Mouse (Mus musculus) hindbrain, embryonic 15.5 days (tissue): Measurements from ENCODE around the gene Pole3. TPM values are rescaled to one million over a fixed set of nuclear protein-coding genes. Genes with fewer than 3 reads are reported as not detected.

Experiments used
- ATAC-seq: fragments of 200-750 bp; cut with Nextera tagmentation; 2 replicates; pipeline ENCODE4 v1.8.0; 2017; ENCODE audit warnings: low read depth, moderate number of reproducible peaks, moderate TSS enrichment; ENCODE audit not compliant: low FRiP score
- H3K27ac ChIP-seq: fragments of 300-500 bp; sonication (generic); replicated peaks from 2 replicates; pipeline ENCODE4 v1.5.1; 2015; ENCODE audit warnings: mild to moderate bottlenecking, inconsistent platforms
- H3K27me3 ChIP-seq: fragments of 300-500 bp; sonication (generic); 2 replicates; pipeline ENCODE4 v1.6.1; 2015; ENCODE audit warnings: control low read depth, inconsistent platforms
- H3K36me3 ChIP-seq: fragments of 300-500 bp; sonication (generic); 2 replicates; pipeline ENCODE4 v1.6.1; 2015; ENCODE audit warnings: control low read depth, inconsistent platforms
- H3K4me1 ChIP-seq: fragments of 300-500 bp; sonication (generic); replicated peaks from 2 replicates; pipeline ENCODE4 v1.6.1; 2015; ENCODE audit warnings: control low read depth, inconsistent platforms
- H3K4me2 ChIP-seq: fragments of 300-500 bp; sonication (generic); 2 replicates; pipeline ENCODE4 v1.6.1; 2015; ENCODE audit warnings: moderate library complexity, mild to moderate bottlenecking, inconsistent platforms
- H3K4me3 ChIP-seq: fragments of 300-500 bp; sonication (generic); 2 replicates; pipeline ENCODE4 v1.5.1; 2015; ENCODE audit warnings: mild to moderate bottlenecking, inconsistent platforms
- H3K9ac ChIP-seq: fragments of 300-500 bp; sonication (generic); 2 replicates; pipeline ENCODE4 v1.6.1; 2015; ENCODE audit warnings: inconsistent platforms
- H3K9me3 ChIP-seq: fragments of 300-500 bp; sonication (generic); 2 replicates; pipeline ENCODE4 v1.6.1; 2016; ENCODE audit warnings: control low read depth, inconsistent platforms
- WGBS: fragments of 180-500 bp; shearing (Covaris S2); methylation state at CpG from one replicate; pipeline ENCODE4 v1.1.7; 2015; 5-methylcytosine and 5-hydroxymethylcytosine counted together
- polyA plus RNA-seq: library from polyadenylated mRNA; unstranded; fragments of >200 nt; fragmentation: Nextera tagmentation; extraction: Ambion mirVana; gene quantifications from 2 replicates; pipeline ENCODE4 v1.2.1, GENCODE M21; 2015

Pole3 gene
- polyA plus RNA-seq, 1 experiment from 2014 or later: 65.3 TPM

DNA sequence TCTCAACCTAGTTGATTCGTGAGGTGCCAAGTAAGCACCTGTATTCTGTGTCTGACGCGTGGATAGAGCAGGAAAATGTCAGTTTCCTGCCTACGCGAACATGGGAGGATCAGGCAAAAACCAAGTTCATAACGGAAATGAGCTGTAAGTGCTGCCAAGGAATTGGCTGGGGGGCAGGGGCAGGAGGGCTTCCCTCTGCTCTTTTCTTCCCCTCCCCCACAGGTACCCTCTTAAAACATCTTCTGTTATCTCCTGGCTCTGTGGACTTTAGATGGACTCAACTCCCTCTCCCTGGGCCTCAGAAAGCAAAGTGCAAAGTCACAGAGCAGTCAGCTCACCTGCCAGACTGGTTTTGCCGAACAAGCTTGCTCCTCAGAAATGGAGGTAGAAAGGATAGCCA lies 21.9 kb downstream of the Pole3 start:
- H3K4me2 ChIP-seq: no peak overlapping the region
- no peak overlapping the region for H3K9ac ChIP-seq
- no peaks in the 10 kb centered on the region for H3K27me3 ChIP-seq
- ATAC-seq: no peak
- peaks cover 12% of the 10 kb centered on the region for H3K4me1 ChIP-seq
- peaks cover 15% of the 10 kb centered on the region for H3K36me3 ChIP-seq
- no peak overlapping the region for H3K27ac ChIP-seq
- WGBS: 78% methylated on average over 7 of the region's 7 CpGs
- H3K9me3 ChIP-seq: no peaks in the 10 kb centered on the region
- no peak overlapping the region for H3K4me3 ChIP-seq

DNA sequence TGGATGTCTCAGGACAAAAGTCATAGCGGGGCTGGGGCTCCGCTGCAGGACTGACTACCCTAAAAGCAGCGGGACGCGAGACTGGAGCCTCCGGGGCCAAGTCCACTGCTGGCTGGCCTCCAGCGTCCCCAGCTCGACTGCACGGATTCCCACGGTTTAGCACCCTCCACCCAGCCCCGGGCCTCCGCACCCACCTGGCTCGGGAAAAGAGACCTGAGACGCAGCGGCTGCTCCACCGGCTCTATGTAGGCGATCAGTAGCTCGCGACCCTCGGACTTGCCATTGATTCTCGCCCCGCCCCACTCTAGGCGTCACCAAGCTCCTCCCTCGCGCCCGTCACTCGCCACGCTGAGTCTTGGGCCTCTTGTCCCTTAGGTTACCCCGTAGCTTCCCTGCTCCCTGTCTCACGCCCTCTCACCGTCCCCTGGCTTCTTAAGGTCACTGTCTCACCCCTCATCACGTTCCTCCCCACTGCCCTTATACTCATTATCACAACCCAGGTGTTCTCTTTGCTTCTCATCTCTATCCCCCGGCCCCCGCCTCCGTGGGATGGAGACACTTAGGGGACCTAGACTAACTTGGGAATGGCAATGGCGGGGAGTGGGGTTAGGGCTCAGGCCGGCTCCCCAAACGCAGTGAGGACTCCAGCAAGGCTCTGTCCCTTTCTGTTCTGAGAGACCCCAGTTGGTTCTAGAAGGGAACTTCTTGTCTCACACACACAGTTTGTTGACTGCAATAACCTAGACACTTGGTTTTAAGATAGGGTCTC lies 22.7 kb downstream of the Pole3 start:
- WGBS: 1% methylated on average over 35 of the region's 38 CpGs
- peak; percentile 97 for ATAC-seq

DNA sequence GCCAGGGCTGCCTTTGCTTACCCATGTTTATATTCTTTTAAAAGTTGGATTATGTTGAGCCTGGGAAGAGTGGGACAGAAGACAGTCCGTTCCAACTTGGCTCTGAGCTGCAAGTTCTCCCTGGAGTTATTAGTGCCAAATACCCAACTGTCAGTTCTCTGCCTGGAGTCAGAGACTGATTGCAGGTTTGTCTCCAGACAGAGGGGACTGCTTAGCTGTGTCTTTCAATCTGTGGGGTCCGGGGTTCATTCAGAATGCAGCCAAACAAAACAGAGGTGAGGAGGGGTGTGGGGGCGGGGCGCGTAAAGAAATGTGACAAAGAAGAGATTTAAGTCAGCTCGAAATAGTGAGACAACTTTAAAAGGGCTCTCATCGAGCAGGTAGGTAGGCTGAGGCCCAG lies 23.3 kb downstream of the Pole3 start:
- ATAC-seq: no peak; the same call in 1 of the 2 replicates

More for the DNA sequence above, 22.7 kb downstream of the Pole3 start:
- Histone ChIP-seq H3K9me3 (no peaks in the 10 kb centered on the region), H3K36me3 (peaks cover 15% of the 10 kb centered on the region), H3K4me2 (peak overlapping the region; percentile 73), H3K9ac (peak overlapping the region; percentile 63), H3K27me3 (no peaks in the 10 kb centered on the region), H3K4me3 (peak overlapping the region; percentile 77), H3K4me1 (peaks cover 12% of the 10 kb centered on the region), H3K27ac (peak overlapping the region; percentile 76)

DNA sequence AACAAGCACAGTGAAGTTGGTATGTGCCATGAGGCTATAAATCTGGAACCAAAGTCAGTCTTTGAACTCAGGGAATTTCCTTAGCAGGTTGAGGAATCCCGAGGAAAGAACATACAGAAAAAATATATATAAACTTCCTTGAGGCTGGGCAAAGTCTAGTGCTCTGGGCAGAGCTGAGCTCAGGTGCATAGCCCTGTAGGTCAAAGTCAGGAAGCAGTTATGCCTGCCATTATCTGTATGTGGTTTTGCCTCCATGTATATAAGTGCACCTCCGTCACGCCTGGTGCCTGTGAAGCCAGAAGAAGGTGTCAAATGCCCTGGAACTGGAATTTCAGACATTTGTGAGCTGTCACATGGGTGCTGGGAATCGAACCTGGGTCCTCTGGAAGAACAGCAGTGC lies 24.1 kb downstream of the Pole3 start:
- H3K4me1 ChIP-seq: peaks cover 12% of the 10 kb centered on the region
- 88% methylated on average over 4 of the region's 4 CpGs for WGBS
- H3K4me3 ChIP-seq: no peak overlapping the region
- H3K27me3 ChIP-seq: no peaks in the 10 kb centered on the region
- H3K9ac ChIP-seq: no peak overlapping the region
- no peak overlapping the region for H3K27ac ChIP-seq
- H3K36me3 ChIP-seq: peaks cover 16% of the 10 kb centered on the region
- ATAC-seq: no peak
- peak overlapping the region; percentile 73 for H3K4me2 ChIP-seq
- no peaks in the 10 kb centered on the region for H3K9me3 ChIP-seq

More for the DNA sequence above, 23.3 kb downstream of the Pole3 start:
- H3K4me1 ChIP-seq: peaks cover 12% of the 10 kb centered on the region
- H3K9ac ChIP-seq: peak overlapping the region; percentile 63
- peak overlapping the region; percentile 76 for H3K27ac ChIP-seq
- H3K4me2 ChIP-seq: peak overlapping the region; percentile 73
- no peaks in the 10 kb centered on the region for H3K27me3 ChIP-seq
- H3K4me3 ChIP-seq: peak overlapping the region; percentile 77
- H3K9me3 ChIP-seq: no peaks in the 10 kb centered on the region
- peaks cover 16% of the 10 kb centered on the region for H3K36me3 ChIP-seq
- WGBS: under 1% methylated on average over 7 of the region's 7 CpGs

GRCm38 (mm10) chr4:62496815-62497214 lies 28.1 kb downstream of the Pole3 start:
- H3K36me3 ChIP-seq: peaks cover 16% of the 10 kb centered on the region
- no peaks in the 10 kb centered on the region for H3K27me3 ChIP-seq
- H3K9me3 ChIP-seq: no peaks in the 10 kb centered on the region
- H3K27ac ChIP-seq: no peak overlapping the region
- 70% methylated on average over 8 of the region's 8 CpGs for WGBS
- no peak overlapping the region for H3K4me2 ChIP-seq
- 0 out of 2 replicates have a peak, but pooled peaks have one; percentile 35 for ATAC-seq
- peaks cover 9% of the 10 kb centered on the region for H3K4me1 ChIP-seq
- no peak overlapping the region for H3K9ac ChIP-seq
- no peak overlapping the region for H3K4me3 ChIP-seq

GRCm38 (mm10) chr4:62495946-62496345 lies 28.9 kb downstream of the Pole3 start:
- H3K9ac ChIP-seq: no peak overlapping the region
- WGBS: 78% methylated on average over 8 of the region's 8 CpGs
- H3K4me2 ChIP-seq: no peak overlapping the region
- H3K4me3 ChIP-seq: no peak overlapping the region
- no peak overlapping the region for H3K27ac ChIP-seq
- no peaks in the 10 kb centered on the region for H3K9me3 ChIP-seq
- H3K36me3 ChIP-seq: peaks cover 16% of the 10 kb centered on the region
- ATAC-seq: no peak
- H3K4me1 ChIP-seq: peaks cover 2% of the 10 kb centered on the region
- no peaks in the 10 kb centered on the region for H3K27me3 ChIP-seq

DNA sequence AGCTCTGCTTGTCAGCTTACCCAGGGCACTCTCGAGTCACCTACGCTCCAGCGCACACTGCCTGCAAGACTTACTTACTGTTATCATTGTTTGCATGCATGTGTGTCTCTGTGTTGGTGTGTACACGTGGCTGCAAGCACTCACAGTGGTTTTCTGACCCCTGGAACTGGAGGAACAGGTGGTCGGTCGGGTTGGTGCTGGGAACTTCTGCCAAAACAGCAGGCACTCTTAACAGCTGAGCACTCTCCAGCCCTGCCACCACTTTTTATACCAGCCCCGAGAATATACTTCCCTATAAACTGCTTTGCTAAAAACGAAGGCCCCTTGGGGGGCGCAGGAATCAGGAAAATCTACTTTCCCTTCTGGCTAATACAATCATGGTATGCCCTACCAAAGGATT lies 30.6 kb downstream of the Pole3 start:
- H3K27ac ChIP-seq: no peak overlapping the region
- 67% methylated on average over 9 of the region's 9 CpGs for WGBS
- ATAC-seq: no peak
- H3K9ac ChIP-seq: no peak overlapping the region
- H3K4me3 ChIP-seq: no peak overlapping the region
- peaks cover 12% of the 10 kb centered on the region for H3K36me3 ChIP-seq
- H3K4me1 ChIP-seq: no peaks in the 10 kb centered on the region
- no peaks in the 10 kb centered on the region for H3K27me3 ChIP-seq
- no peaks in the 10 kb centered on the region for H3K9me3 ChIP-seq
- H3K4me2 ChIP-seq: no peak overlapping the region

GRCm38 (mm10) chr4:62492682-62493081 lies 32.2 kb downstream of the Pole3 start:
- no peak for ATAC-seq
- Histone ChIP-seq H3K9ac (no peak overlapping the region), H3K4me2 (no peak overlapping the region), H3K36me3 (0 out of 2 replicates have a peak, but pooled peaks cover 2% of the 10 kb centered on the region), H3K4me3 (no peak overlapping the region), H3K4me1 (no peaks in the 10 kb centered on the region), H3K27ac (no peak overlapping the region), H3K9me3 (no peaks in the 10 kb centered on the region), H3K27me3 (no peaks in the 10 kb centered on the region)
- 72% methylated on average over 2 of the region's 2 CpGs for WGBS

GRCm38 (mm10) chr4:62487914-62488313 lies 37.0 kb downstream of the Pole3 start:
- 74% methylated on average over 2 of the region's 2 CpGs for WGBS
- Histone ChIP-seq H3K4me1 (no peaks in the 10 kb centered on the region), H3K27ac (no peak overlapping the region), H3K9me3 (no peaks in the 10 kb centered on the region), H3K4me3 (no peak overlapping the region), H3K4me2 (no peak overlapping the region), H3K9ac (no peak overlapping the region), H3K27me3 (no peaks in the 10 kb centered on the region), H3K36me3 (no peaks in the 10 kb centered on the region)
- no peak for ATAC-seq

DNA sequence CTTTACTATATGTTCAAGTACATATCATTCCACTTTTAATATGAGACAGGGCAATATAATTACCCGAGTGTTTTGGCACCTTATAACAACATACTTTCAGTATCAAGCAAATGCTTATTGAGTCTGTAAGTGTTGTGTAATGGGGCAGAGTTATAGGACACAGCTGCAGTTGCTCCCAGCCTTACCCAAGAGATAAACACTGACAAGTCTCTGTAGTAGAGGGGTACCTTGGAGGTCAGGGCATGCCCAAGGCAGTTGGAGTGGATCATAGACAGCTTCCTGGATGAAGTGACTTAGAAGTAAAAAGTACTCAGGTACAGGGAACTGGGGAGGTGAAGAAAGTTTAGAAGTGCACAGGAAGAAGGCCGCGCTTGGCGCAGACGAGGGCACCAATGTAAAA lies 37.7 kb downstream of the Pole3 start:
- no peaks in the 10 kb centered on the region for H3K4me1 ChIP-seq
- WGBS: 92% methylated on average over 5 of the region's 5 CpGs
- no peaks in the 10 kb centered on the region for H3K36me3 ChIP-seq
- H3K9me3 ChIP-seq: no peaks in the 10 kb centered on the region
- no peaks in the 10 kb centered on the region for H3K27me3 ChIP-seq
- H3K9ac ChIP-seq: no peak overlapping the region
- ATAC-seq: no peak
- no peak overlapping the region for H3K4me3 ChIP-seq
- H3K4me2 ChIP-seq: no peak overlapping the region
- H3K27ac ChIP-seq: no peak overlapping the region

DNA sequence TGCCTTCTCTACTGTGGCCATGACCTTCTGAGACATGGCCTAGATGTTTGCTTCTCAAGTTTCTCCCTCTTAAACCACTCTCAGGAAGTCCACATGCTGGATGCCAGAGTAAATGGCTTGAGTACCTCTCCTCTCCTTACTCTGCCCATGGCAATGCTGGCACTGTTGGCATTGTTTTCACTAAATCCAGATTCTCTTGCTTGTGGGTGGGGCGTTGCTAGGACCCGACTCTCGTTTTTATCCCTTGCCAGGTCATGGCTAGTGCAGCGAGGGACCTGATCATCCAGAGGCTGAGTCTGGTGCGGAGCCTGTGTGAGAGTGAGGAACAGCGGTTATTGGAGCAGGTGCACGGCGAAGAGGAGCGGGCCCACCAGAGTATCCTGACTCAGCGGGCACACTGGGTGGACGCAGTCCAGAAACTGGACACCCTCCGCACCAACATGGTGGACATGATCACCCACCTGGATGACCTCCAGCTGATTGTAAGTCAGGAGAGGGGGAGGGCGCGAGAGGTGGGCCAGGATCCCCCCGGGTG lies 38.6 kb downstream of the Pole3 start:
- Histone ChIP-seq H3K4me3 (no peak overlapping the region), H3K36me3 (no peaks in the 10 kb centered on the region), H3K4me2 (no peak overlapping the region), H3K9me3 (no peaks in the 10 kb centered on the region), H3K9ac (no peak overlapping the region), H3K27ac (no peak overlapping the region), H3K27me3 (0 out of 2 replicates have a peak, but pooled peaks cover 4% of the 10 kb centered on the region), H3K4me1 (no peaks in the 10 kb centered on the region)
- 95% methylated on average over 15 of the region's 15 CpGs for WGBS
- no peak for ATAC-seq

DNA sequence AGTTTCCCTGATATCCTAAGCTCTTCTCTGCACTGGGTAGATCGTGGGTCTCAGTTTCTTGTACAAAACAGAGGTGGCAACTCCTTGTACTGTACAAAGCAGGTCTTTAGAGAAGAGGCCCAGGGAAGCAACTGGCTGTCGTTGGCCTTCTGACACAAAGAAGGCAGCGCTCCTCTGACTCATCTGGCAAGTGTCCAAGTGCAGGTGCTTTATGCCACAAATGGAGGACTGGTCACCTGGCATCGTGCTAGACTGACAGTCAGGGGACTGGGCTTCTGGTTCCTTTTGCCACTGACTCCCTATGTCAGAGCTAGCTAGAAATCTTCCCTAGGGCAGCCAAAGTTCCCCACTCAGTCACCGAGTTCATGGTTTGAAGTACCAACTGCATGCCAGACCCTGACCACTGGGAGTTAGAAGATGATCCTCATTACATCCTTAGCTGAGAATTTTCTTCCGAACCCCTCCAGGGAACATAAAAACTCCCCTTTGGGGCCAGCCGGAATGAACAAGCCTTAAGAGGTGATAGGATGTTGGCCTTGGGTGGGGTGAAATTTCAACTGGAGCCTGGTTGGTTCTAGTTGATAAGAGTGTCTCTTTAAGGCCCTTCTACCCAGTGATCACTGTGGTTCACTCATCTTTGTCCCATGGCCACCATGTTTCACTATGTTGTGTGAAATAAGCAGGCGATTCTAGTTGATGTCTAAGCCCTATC lies 39.3 kb downstream of the Pole3 start:
- no peak overlapping the region for H3K27ac ChIP-seq
- H3K4me3 ChIP-seq: no peak overlapping the region
- no peak overlapping the region for H3K9ac ChIP-seq
- H3K36me3 ChIP-seq: no peaks in the 10 kb centered on the region
- no peak for ATAC-seq
- H3K4me2 ChIP-seq: no peak overlapping the region
- H3K9me3 ChIP-seq: no peaks in the 10 kb centered on the region
- H3K27me3 ChIP-seq: 0 out of 2 replicates have a peak, but pooled peaks cover 4% of the 10 kb centered on the region
- H3K4me1 ChIP-seq: no peaks in the 10 kb centered on the region
- 89% methylated on average over 8 of the region's 8 CpGs for WGBS
